Comparison of ENCODE assay signal across 19 mouse cellular contexts in genomic region chr11:114005879-114006278, GRCm38 (mm10).
DNase-seq lines count a peak whose midpoint lies in the region; ATAC-seq lines count a peak whose summit lies in the region.
"Had no signal": no experiment of that assay in that cellular context is flagged by ENCODE, and none has a peak within 500 bp of the region (broad histone marks: within the 10 kb centered on the region; RNA-seq: fewer than 3 reads in every experiment).

No protein-coding gene starts in this region.

- no peak overlapping the region for H3K4me2 ChIP-seq in hindbrain, embryonic 14.5 days (replicated peaks)
- peak overlapping the region; percentile 20; the same call in 1 of the 2 replicates for H3K4me2 ChIP-seq in midbrain, embryonic 13.5 days (replicated peaks)
- H3K4me2 ChIP-seq: intestine, embryonic 15.5 days; lung, embryonic 15.5 days had no signal

- DNase-seq in retina, postnatal 1 day = peak; percentile 76
- no peak for DNase-seq in retina, embryonic 14.5 days (ENCODE audit: low spot score)
- no peak for DNase-seq in hindbrain, embryonic 14.5 days (ENCODE audit: low spot score)
- DNase-seq in urinary bladder, adult 2 months (ENCODE audit: low spot score) = no peak
- no peak for DNase-seq in cerebellum, postnatal 4 days (ENCODE audit: low spot score in 2 of 2)
- no peak for DNase-seq in frontal cortex, adult 2 months (ENCODE audit: extremely low spot score in 1 of 2, low spot score in 1 of 2)
- DNase-seq: cerebellum, adult 8-10 months; gastrocnemius, postnatal 14 days; heart, adult 2 months; heart, postnatal 36 days; kidney, postnatal 36 days; right cerebral cortex, postnatal 25 days; thymus, adult 18-20 months had no signal

- peak; percentile 37; the same call in 1 of the 2 replicates for ATAC-seq in hindbrain, embryonic 14.5 days (ENCODE audit: low FRiP score)
- peak; percentile 74 for ATAC-seq in midbrain, embryonic 13.5 days
- ATAC-seq: intestine, embryonic 15.5 days had no signal

- H3K9me3 ChIP-seq in hindbrain, embryonic 14.5 days (ENCODE audit: control insufficient read depth, low read length) = no peaks in the 10 kb centered on the region
- no peaks in the 10 kb centered on the region for H3K9me3 ChIP-seq in midbrain, embryonic 13.5 days
- H3K9me3 ChIP-seq: embryonic facial prominence, embryonic 10.5 days; intestine, embryonic 15.5 days; lung, embryonic 15.5 days had no signal

- no peak overlapping the region for H3K27ac ChIP-seq in hindbrain, embryonic 14.5 days
- H3K27ac ChIP-seq in midbrain, embryonic 13.5 days = peak overlapping the region; percentile 63
- H3K27ac ChIP-seq: embryonic facial prominence, embryonic 10.5 days; heart, adult 2 months; intestine, embryonic 15.5 days; liver, embryonic 14.5 days; lung, embryonic 15.5 days; macrophage had no signal

- H3K9ac ChIP-seq in hindbrain, embryonic 14.5 days = no peak overlapping the region
- H3K9ac ChIP-seq in midbrain, embryonic 13.5 days (replicated peaks) = no peak overlapping the region
- H3K9ac ChIP-seq: intestine, embryonic 15.5 days; liver, embryonic 14.5 days; lung, embryonic 15.5 days had no signal

- H3K36me3 ChIP-seq in hindbrain, embryonic 14.5 days (replicated peaks; ENCODE audit: control insufficient read depth, insufficient read depth) = no peaks in the 10 kb centered on the region
- H3K36me3 ChIP-seq in midbrain, embryonic 13.5 days = no peaks in the 10 kb centered on the region
- H3K36me3 ChIP-seq: embryonic facial prominence, embryonic 10.5 days; intestine, embryonic 15.5 days; lung, embryonic 15.5 days had no signal

- peaks cover 7% of the 10 kb centered on the region; the same call in 1 of the 2 replicates for H3K4me1 ChIP-seq in hindbrain, embryonic 14.5 days (replicated peaks; ENCODE audit: control insufficient read depth, insufficient read depth, low read length)
- H3K4me1 ChIP-seq in midbrain, embryonic 13.5 days (replicated peaks) = peaks cover 41% of the 10 kb centered on the region
- H3K4me1 ChIP-seq: intestine, embryonic 15.5 days had no signal

- 9% methylated on average over 12 of the region's 12 CpGs for WGBS in hindbrain, embryonic 14.5 days
- WGBS in midbrain, embryonic 13.5 days = 7% methylated on average over 12 of the region's 12 CpGs

- H3K4me3 ChIP-seq in hindbrain, embryonic 14.5 days (replicated peaks; ENCODE audit: low read length) = no peak overlapping the region
- H3K4me3 ChIP-seq in midbrain, embryonic 13.5 days (replicated peaks) = no peak overlapping the region
- H3K4me3 ChIP-seq: embryonic facial prominence, embryonic 10.5 days; heart, adult 2 months; intestine, embryonic 15.5 days; lung, embryonic 15.5 days had no signal

- H3K27me3 ChIP-seq in hindbrain, embryonic 14.5 days (ENCODE audit: control insufficient read depth, insufficient read depth, low read length) = no peaks in the 10 kb centered on the region
- H3K27me3 ChIP-seq in midbrain, embryonic 13.5 days = no peaks in the 10 kb centered on the region
- H3K27me3 ChIP-seq: intestine, embryonic 15.5 days; lung, embryonic 15.5 days had no signal
